Mouse (Mus musculus) liver, postnatal 0 days (tissue): Measurements from ENCODE around the gene C3. TPM values are rescaled to one million over a fixed set of nuclear protein-coding genes. Genes with fewer than 3 reads are reported as not detected.

Source experiments
- ATAC-seq: fragments of 200-750 bp; cut with Nextera tagmentation; 2 replicates; pipeline ENCODE4 v1.8.0; 2017; ENCODE audit warnings: mild to moderate bottlenecking, moderate library complexity
- DNase-seq: peaks from one replicate; pipeline ENCODE4 v3.0.0-alpha.2; 2016
- H3K27ac ChIP-seq: fragments of 300-500 bp; sonication (generic); 2 replicates; pipeline ENCODE4 v1.5.1; 2014; ENCODE audit warnings: antibody characterized with exemption, moderate library complexity, mild to moderate bottlenecking, low read depth
- H3K27me3 ChIP-seq: fragments of 300-500 bp; sonication (generic); 2 replicates; pipeline ENCODE4 v1.6.1; 2014; ENCODE audit warnings: low read length, control low read depth, mixed read lengths; ENCODE audit not compliant: insufficient read depth
- H3K36me3 ChIP-seq: fragments of 300-500 bp; sonication (generic); replicated peaks from 2 replicates; pipeline ENCODE4 v1.6.1; 2014; ENCODE audit warnings: mild to moderate bottlenecking, control low read depth, low read length, moderate library complexity, mixed read lengths; ENCODE audit not compliant: insufficient read depth
- H3K4me1 ChIP-seq: fragments of 300-500 bp; sonication (generic); 2 replicates; pipeline ENCODE4 v1.6.1; 2014; ENCODE audit warnings: antibody characterized with exemption, mild to moderate bottlenecking, control low read depth; ENCODE audit not compliant: insufficient read depth
- H3K4me2 ChIP-seq: fragments of 300-500 bp; sonication (generic); 2 replicates; pipeline ENCODE4 v1.6.1; 2014; ENCODE audit warnings: low read depth, mild to moderate bottlenecking, low read length, moderate library complexity, mixed read lengths
- H3K4me3 ChIP-seq: fragments of 300-500 bp; sonication (generic); 2 replicates; pipeline ENCODE4 v1.5.1; 2014; ENCODE audit warnings: low read depth, low read length
- H3K9ac ChIP-seq: fragments of 300-500 bp; sonication (generic); replicated peaks from 2 replicates; pipeline ENCODE4 v1.6.1; 2014; ENCODE audit warnings: mild to moderate bottlenecking, moderate library complexity
- H3K9me3 ChIP-seq: fragments of 300-500 bp; sonication (generic); 2 replicates; pipeline ENCODE4 v1.6.1; 2016; ENCODE audit warnings: mild to moderate bottlenecking, control low read depth, low read length, mixed read lengths
- CTCF ChIP-seq: sonication (generic); IDR thresholded peaks from 2 replicates; pipeline ENCODE4 v1.5.1; 2016; ENCODE audit warnings: antibody characterized with exemption, low read depth
- EP300 ChIP-seq: IDR thresholded peaks from 2 replicates; pipeline ENCODE4 v1.6.1; 2016; ENCODE audit warnings: antibody characterized with exemption, low read depth, mild to moderate bottlenecking
- WGBS: fragments of 180-500 bp; shearing (Covaris S2); extraction: QIAGEN DNeasy Blood & Tissue Kit; methylation state at CpG from one replicate; pipeline ENCODE4 v1.1.7; 2014; ENCODE audit not compliant: insufficient replicate concordance; 5-methylcytosine and 5-hydroxymethylcytosine counted together
- microRNA-seq: library from miRNA; unstranded; fragments of <30 nt; microRNA quantifications from one replicate; pipeline ENCODE4, GENCODE M21; 2016
- polyA plus RNA-seq: library from polyadenylated mRNA; unstranded; fragments of >200 nt; fragmentation: Nextera tagmentation; extraction: Ambion mirVana; gene quantifications from 2 replicates; pipeline ENCODE4 v1.2.1, GENCODE M21; 2015

C3 gene
- polyA plus RNA-seq, 1 experiment from 2014 or later = 1,364 TPM

DNA sequence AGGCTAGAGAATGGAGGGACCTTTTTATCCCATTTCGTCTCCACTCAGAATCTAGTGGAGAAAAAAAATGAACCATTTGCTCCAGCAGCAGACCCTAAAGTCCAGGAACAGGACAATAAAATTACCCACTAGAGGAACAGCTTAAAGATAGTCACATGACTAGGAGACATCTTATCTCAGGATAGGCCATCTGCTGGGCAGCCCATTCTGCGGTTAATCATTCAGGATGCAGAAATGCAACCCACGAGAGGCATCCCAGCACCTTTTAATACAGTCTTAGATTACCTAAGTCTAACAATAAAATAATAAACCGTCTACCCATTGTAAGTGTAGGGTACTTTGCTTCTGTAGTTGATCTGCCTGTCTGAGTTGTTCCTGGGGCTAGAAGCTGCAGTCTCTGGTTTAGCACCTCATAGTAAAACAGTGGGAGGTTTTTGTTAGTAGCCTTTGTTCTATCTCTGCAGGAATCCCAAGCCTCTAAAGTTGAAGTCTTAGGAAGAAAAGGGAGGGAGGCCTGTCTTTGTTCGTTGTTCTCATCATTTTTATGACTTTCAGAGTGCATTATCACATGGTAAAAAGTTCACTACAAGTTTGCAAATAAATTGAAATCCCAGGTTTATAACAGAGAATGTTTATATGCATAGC lies 57.2 kb downstream of the C3 start:
- ATAC-seq (no peak), DNase-seq (no peak)
- Histone ChIP-seq H3K9me3 (no peaks in the 10 kb centered on the region), H3K4me1 (no peaks in the 10 kb centered on the region), H3K4me3 (no peak overlapping the region), H3K4me2 (no peak overlapping the region), H3K36me3 (no peaks in the 10 kb centered on the region), H3K27me3 (no peaks in the 10 kb centered on the region), H3K9ac (no peak overlapping the region), H3K27ac (no peak overlapping the region)
- 42% methylated on average over 5 of the region's 5 CpGs for WGBS
- TF ChIP-seq CTCF = no peak
- TF ChIP-seq EP300 = no peak

- H3K27me3 ChIP-seq = no peaks in the 10 kb centered on the region
- H3K4me2 ChIP-seq = no peak overlapping the region
- H3K9ac ChIP-seq = no peak overlapping the region
- no peak overlapping the region for H3K4me3 ChIP-seq
- no peaks in the 10 kb centered on the region for H3K9me3 ChIP-seq
- H3K4me1 ChIP-seq = no peaks in the 10 kb centered on the region
- H3K27ac ChIP-seq = no peak overlapping the region
- WGBS = 18% methylated on average over 10 of the region's 11 CpGs
- TF ChIP-seq EP300 (no peak), CTCF (peak; percentile 93)
- peak; percentile 90 for DNase-seq
- no peaks in the 10 kb centered on the region for H3K36me3 ChIP-seq
- ATAC-seq = peak; percentile 65
Measured at GRCm38 (mm10) chr17:57166800-57167791, 60.8 kb downstream of the C3 start.

Small RNA genes lying within 50 kb of the gene (microRNA-seq; reads per million reads assigned to microRNA genes)
- 2.8 reads per million for gene Mir6978

Other genes starting within 250 kb of the C3 start
- not detected in 2 replicates for gene Acer1, start 246.0 kb downstream of the C3 start, polyA plus RNA-seq
- 68.2 and 71.3 TPM in 2 replicates for gene Clpp, start 237.8 kb downstream of the C3 start, polyA plus RNA-seq
- gene Alkbh7, start 230.8 kb downstream of the C3 start, polyA plus RNA-seq = 22.9 and 23.9 TPM in 2 replicates
- not detected in 2 replicates for gene Pspn, start 228.1 kb downstream of the C3 start, polyA plus RNA-seq
- 26.7 and 31.3 TPM in 2 replicates for gene Gtf2f1, start 216.8 kb downstream of the C3 start, polyA plus RNA-seq
- 0.09 and 0.18 TPM in 2 replicates for gene Gm17949, start 216.7 kb downstream of the C3 start, polyA plus RNA-seq
- gene Khsrp, start 196.6 kb downstream of the C3 start, polyA plus RNA-seq = 14.6 and 16.6 TPM in 2 replicates
- not detected in 2 replicates for gene Slc25a41, start 186.5 kb downstream of the C3 start, polyA plus RNA-seq
- 33.0 and 39.9 TPM in 2 replicates for gene Crb3, start 169.0 kb downstream of the C3 start, polyA plus RNA-seq
- 12.7 and 12.8 TPM in 2 replicates for gene Slc25a23, start 168.3 kb downstream of the C3 start, polyA plus RNA-seq
- gene Dennd1c, start 149.6 kb downstream of the C3 start, polyA plus RNA-seq = 3.5 and 4.9 TPM in 2 replicates
- gene Tubb4a, start 140.4 kb downstream of the C3 start, polyA plus RNA-seq = 0.23 and 0.30 TPM in 2 replicates
- 0.21 and 0.56 TPM in 2 replicates for gene Tnfsf9, start 122.8 kb downstream of the C3 start, polyA plus RNA-seq
- not detected in 2 replicates for gene Cd70, start 78.4 kb downstream of the C3 start, polyA plus RNA-seq
- 1.7 and 1.9 TPM in 2 replicates for gene Tnfsf14, start 34.0 kb downstream of the C3 start, polyA plus RNA-seq
- gene Gpr108, start 20.3 kb upstream of the C3 start, polyA plus RNA-seq = 9.0 and 9.2 TPM in 2 replicates
- 9.3 TPM in 2 replicates for gene Trip10, start 21.3 kb upstream of the C3 start, polyA plus RNA-seq
- gene Vav1, start 51.0 kb upstream of the C3 start, polyA plus RNA-seq = 13.1 and 14.1 TPM in 2 replicates
- 16.2 and 16.4 TPM in 2 replicates for gene Adgre1, start 130.6 kb upstream of the C3 start, polyA plus RNA-seq